Mouse (Mus musculus) C2C12 (cell line): Measurements from ENCODE around the gene Cdc42ep4. TPM values are rescaled to one million over a fixed set of nuclear protein-coding genes. Genes with fewer than 3 reads are reported as not detected.

Experiments used
- H3K27me3 ChIP-seq: one replicate; pipeline ENCODE4 v1.6.1; 2011; ENCODE audit not compliant: control insufficient read depth, insufficient read depth, insufficient read length
- H3K36me3 ChIP-seq: one replicate; pipeline ENCODE4 v1.6.1; 2011; ENCODE audit not compliant: control insufficient read depth, insufficient read depth
- H3K4me3 ChIP-seq: one replicate; pipeline ENCODE4 v1.5.1; 2011; ENCODE audit warnings: mild to moderate bottlenecking, control low read depth; ENCODE audit not compliant: poor library complexity, insufficient read depth, severe bottlenecking
- H3K79me2 ChIP-seq: one replicate; pipeline ENCODE4 v1.6.1; 2011; ENCODE audit not compliant: control insufficient read depth, insufficient read depth
- H3K79me3 ChIP-seq: one replicate; pipeline ENCODE4 v1.6.1; 2011; ENCODE audit warnings: low read depth, control low read depth
- H3ac ChIP-seq: one replicate; pipeline ENCODE3; 2011; ENCODE audit warnings: low read depth; ENCODE audit not compliant: control insufficient read depth, insufficient read length
- CEBPB ChIP-seq: IDR thresholded peaks from one replicate; pipeline ENCODE4 v1.6.1; 2011; ENCODE audit warnings: low read depth, mild to moderate bottlenecking, control low read depth, moderate library complexity
- CTCF ChIP-seq: IDR thresholded peaks from one replicate; pipeline ENCODE4 v1.5.1; 2011; ENCODE audit not compliant: control insufficient read depth, insufficient read depth, insufficient read length
- FOSL1 ChIP-seq: IDR thresholded peaks from one replicate; pipeline ENCODE4 v1.8.0; 2011; ENCODE audit warnings: mild to moderate bottlenecking, low read length; ENCODE audit not compliant: poor library complexity, insufficient read depth, severe bottlenecking
- MAX ChIP-seq: IDR thresholded peaks from one replicate; pipeline ENCODE4 v1.6.1; 2011; ENCODE audit warnings: mild to moderate bottlenecking, control low read depth
- MYOD1 ChIP-seq: IDR thresholded peaks from one replicate; pipeline ENCODE4 v1.6.1; 2011; ENCODE audit warnings: low read depth; ENCODE audit not compliant: control insufficient read depth, insufficient read length
- MYOG ChIP-seq: IDR thresholded peaks from one replicate; pipeline ENCODE4 v1.6.1; 2011; ENCODE audit not compliant: control insufficient read depth, insufficient read length; ENCODE audit errors: extremely low read depth
- USF1 ChIP-seq: IDR thresholded peaks from one replicate; pipeline ENCODE4 v1.6.1; 2011; ENCODE audit warnings: low read depth, mild to moderate bottlenecking, control low read depth, moderate library complexity
- polyA plus RNA-seq: library from polyadenylated mRNA; unstranded; fragments of >200 nt; fragmentation: generic; extraction: Trizol; gene quantifications from one replicate; pipeline ENCODE4 v1.2.1, GENCODE M21; 2012; ENCODE audit warnings: missing spikeins

Cdc42ep4 gene
- polyA plus RNA-seq, 1 experiment: 13.0 TPM

DNA sequence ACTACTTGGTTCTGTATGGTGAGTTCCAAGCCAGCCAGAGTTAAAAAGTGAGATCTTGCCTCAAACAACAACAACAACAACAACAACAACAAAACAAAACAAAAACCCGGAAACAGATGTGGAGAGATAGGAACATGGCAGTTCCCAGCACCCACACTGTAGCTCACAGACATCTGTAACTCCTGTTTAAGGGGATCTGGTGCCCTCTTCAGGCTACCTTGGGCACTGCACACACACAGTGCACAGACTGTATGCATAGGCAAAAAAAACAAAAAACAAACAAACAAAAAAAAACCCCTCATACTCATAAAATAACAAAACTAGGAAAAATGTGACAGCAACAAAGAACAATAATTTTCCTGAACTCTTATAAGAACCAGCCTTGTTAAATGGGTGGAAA lies 8.7 kb downstream of the Cdc42ep4 start:
- H3K4me3 ChIP-seq: no peak overlapping the region
- H3K79me3 ChIP-seq: peaks cover 19% of the 10 kb centered on the region
- no peaks in the 10 kb centered on the region for H3K27me3 ChIP-seq
- no peak overlapping the region for H3ac ChIP-seq
- H3K36me3 ChIP-seq: no peaks in the 10 kb centered on the region
- H3K79me2 ChIP-seq: peaks cover 71% of the 10 kb centered on the region
- TF ChIP-seq CEBPB: no peak
- no peak for TF ChIP-seq MAX
- no peak for TF ChIP-seq MYOG
- no peak for TF ChIP-seq FOSL1
- no peak for TF ChIP-seq USF1
- no peak for TF ChIP-seq MYOD1
- TF ChIP-seq CTCF: no peak

DNA sequence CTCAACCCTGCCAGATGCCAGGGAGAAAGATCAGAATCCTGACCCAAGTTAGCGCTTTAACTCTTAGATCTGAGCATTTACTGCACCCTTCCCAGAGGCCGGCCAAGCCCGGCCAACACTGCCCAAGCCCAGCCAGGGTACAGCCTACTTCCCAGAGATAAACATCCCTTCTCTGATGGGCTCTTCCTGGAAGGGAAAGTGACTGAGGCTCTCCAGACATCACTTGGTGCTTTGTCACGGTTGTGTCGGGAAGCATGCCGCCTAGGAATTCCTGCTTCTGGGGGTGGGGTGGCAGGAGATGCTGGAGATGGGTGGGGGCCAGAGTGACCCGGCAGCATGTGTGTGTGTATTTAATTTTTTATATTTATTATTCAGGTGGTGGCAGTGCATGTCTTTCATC lies 11.6 kb downstream of the Cdc42ep4 start:
- no peak for TF ChIP-seq MYOG
- no peak for TF ChIP-seq CEBPB
- no peak for TF ChIP-seq CTCF
- no peak for TF ChIP-seq MAX
- TF ChIP-seq FOSL1: no peak
- no peak for TF ChIP-seq MYOD1
- TF ChIP-seq USF1: no peak
- H3K36me3 ChIP-seq: no peaks in the 10 kb centered on the region

DNA sequence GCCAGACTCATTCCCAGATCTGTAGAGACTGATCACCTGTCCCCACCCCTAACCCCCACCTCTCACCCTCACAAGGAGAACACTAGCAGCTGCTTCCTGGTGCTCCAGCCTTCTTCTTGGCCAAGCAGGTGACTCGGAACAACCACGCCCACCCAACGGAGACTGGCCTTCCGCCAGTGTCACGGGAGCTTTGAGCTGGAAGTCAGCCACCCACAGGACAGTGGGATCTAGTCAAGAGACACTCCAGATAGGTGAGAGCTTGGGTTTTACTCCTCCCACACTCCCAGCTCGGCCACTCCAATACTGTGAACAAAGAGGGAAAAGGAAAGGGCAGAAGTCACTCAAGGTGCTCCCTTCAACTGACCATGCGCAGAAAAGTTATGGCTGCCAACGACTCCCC lies 12.5 kb downstream of the Cdc42ep4 start:
- Histone ChIP-seq H3K79me3 (peaks cover 17% of the 10 kb centered on the region), H3K4me3 (no peak overlapping the region), H3K79me2 (peaks cover 61% of the 10 kb centered on the region), H3K36me3 (no peaks in the 10 kb centered on the region), H3K27me3 (no peaks in the 10 kb centered on the region), H3ac (no peak overlapping the region)
- TF ChIP-seq USF1 (no peak), MYOG (no peak), MYOD1 (no peak), CEBPB (no peak), FOSL1 (no peak), CTCF (no peak), MAX (no peak)

More for the DNA sequence above, 11.6 kb downstream of the Cdc42ep4 start:
- Histone ChIP-seq H3ac (no peak overlapping the region), H3K79me2 (peaks cover 56% of the 10 kb centered on the region), H3K79me3 (peaks cover 14% of the 10 kb centered on the region), H3K4me3 (no peak overlapping the region), H3K27me3 (no peaks in the 10 kb centered on the region)

DNA sequence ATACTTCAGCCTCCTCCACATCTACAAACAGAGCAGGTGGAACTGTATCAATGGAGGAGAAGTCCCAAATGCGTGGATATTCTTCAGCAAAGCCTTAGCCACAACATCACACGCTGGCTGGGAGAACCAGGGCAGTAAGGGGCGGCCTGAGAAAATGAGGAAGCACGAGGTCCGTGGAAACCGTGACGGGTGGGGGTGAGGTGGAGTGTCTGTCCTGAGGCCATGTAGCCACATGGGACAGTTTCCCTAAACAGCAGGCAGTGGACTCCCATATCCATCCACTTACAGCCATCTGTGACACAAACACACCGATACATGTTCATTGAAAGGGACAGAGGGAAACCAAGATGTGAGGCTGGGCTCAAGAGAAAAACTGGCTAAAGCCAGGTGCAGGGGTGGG lies 13.8 kb downstream of the Cdc42ep4 start:
- Histone ChIP-seq H3K79me3 (peaks cover 15% of the 10 kb centered on the region), H3K27me3 (no peaks in the 10 kb centered on the region), H3ac (no peak overlapping the region), H3K4me3 (no peak overlapping the region), H3K36me3 (no peaks in the 10 kb centered on the region), H3K79me2 (peaks cover 53% of the 10 kb centered on the region)
- TF ChIP-seq MYOG (no peak), USF1 (no peak), MAX (no peak)

DNA sequence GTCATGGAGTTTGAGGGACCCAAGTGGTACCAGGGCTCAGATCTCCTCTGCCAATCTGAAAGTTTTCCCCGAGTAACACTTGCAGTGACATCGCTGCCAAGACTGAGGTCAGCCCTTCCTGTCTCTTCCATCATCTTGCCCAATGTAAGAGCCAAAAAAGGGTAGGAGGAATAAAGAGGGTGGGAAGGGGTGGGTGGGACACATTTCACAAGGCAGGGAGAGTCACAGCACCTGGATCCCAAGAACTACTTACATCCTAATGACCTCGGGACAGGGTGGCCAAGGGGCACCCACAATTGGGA lies 14.2 kb downstream of the Cdc42ep4 start:
- Histone ChIP-seq H3K4me3 (no peak overlapping the region), H3K79me2 (peaks cover 49% of the 10 kb centered on the region), H3K27me3 (no peaks in the 10 kb centered on the region), H3K36me3 (no peaks in the 10 kb centered on the region), H3ac (no peak overlapping the region), H3K79me3 (peaks cover 12% of the 10 kb centered on the region)
- TF ChIP-seq CEBPB (no peak), MAX (no peak), MYOD1 (no peak), CTCF (no peak), USF1 (no peak), FOSL1 (no peak), MYOG (no peak)

DNA sequence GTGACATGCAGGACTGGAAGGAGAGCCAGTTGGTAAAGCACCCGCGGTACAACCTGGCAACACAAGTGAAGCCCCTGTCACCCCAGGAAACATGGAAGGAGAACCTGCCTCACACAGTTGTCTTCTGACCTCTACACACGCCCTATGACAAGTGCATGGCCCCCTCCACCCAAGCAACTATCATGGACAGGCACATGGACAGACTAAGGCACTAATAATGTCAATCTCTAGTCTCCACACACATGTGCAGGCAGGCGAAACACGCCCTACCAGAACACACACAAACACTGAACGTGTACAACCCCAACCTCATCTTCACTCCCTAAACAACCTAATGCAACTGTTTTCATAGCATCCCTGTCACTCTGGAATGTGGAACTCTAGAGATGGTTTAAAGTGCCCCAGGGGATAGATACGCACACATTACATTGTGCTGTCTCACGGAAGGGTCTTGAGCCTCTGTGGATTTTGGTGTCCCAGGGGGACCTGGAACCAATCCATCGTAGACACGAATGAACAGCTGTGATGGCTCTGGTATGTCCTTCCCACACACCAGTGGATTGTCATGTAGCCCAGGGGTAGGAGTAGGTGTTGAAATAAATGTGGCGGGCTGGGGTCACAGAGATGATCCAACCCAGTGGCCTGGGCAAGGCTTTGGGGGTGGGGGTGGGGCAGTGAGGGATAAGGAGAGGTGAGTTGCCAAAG lies 14.7 kb downstream of the Cdc42ep4 start:
- peaks cover 12% of the 10 kb centered on the region for H3K79me3 ChIP-seq
- H3K36me3 ChIP-seq: no peaks in the 10 kb centered on the region
- H3K4me3 ChIP-seq: no peak overlapping the region
- H3K79me2 ChIP-seq: peaks cover 49% of the 10 kb centered on the region
- TF ChIP-seq USF1 (no peak), FOSL1 (no peak), MYOD1 (no peak), MAX (no peak), MYOG (no peak), CTCF (no peak), CEBPB (no peak)
- no peaks in the 10 kb centered on the region for H3K27me3 ChIP-seq
- no peak overlapping the region for H3ac ChIP-seq
